Mouse (Mus musculus) midbrain, embryonic 12.5 days (tissue): ENCODE measurements around the gene Man2a2. TPM values are rescaled to one million over a fixed set of nuclear protein-coding genes. Genes with fewer than 3 reads are reported as not detected.

Experiments
- ATAC-seq: fragments of 200-750 bp; cut with Nextera tagmentation; 2 replicates; pipeline ENCODE4 v1.8.0; 2017; ENCODE audit warnings: low read depth, moderate TSS enrichment, moderate library complexity; ENCODE audit not compliant: low FRiP score
- H3K27ac ChIP-seq: fragments of 300-500 bp; sonication (generic); replicated peaks from 2 replicates; pipeline ENCODE4 v1.5.1; 2016; ENCODE audit warnings: mild to moderate bottlenecking
- H3K27me3 ChIP-seq: fragments of 300-500 bp; sonication (generic); 2 replicates; pipeline ENCODE4 v1.6.1; 2016; ENCODE audit warnings: mild to moderate bottlenecking
- H3K36me3 ChIP-seq: fragments of 300-500 bp; sonication (generic); 2 replicates; pipeline ENCODE4 v1.6.1; 2016
- H3K4me1 ChIP-seq: fragments of 300-500 bp; sonication (generic); 2 replicates; pipeline ENCODE4 v1.6.1; 2016
- H3K4me2 ChIP-seq: fragments of 300-500 bp; sonication (generic); replicated peaks from 2 replicates; pipeline ENCODE4 v1.6.1; 2016; ENCODE audit warnings: mild to moderate bottlenecking, moderate library complexity
- H3K4me3 ChIP-seq: fragments of 300-500 bp; sonication (generic); 2 replicates; pipeline ENCODE4 v1.5.1; 2016; ENCODE audit warnings: mild to moderate bottlenecking
- H3K9ac ChIP-seq: fragments of 300-500 bp; sonication (generic); replicated peaks from 2 replicates; pipeline ENCODE4 v1.6.1; 2016; ENCODE audit warnings: mild to moderate bottlenecking, moderate library complexity
- H3K9me3 ChIP-seq: fragments of 300-500 bp; sonication (generic); 2 replicates; pipeline ENCODE4 v1.6.1; 2016; ENCODE audit warnings: mild to moderate bottlenecking
- WGBS: fragments of 180-500 bp; shearing (Covaris S2); methylation state at CpG from one replicate; pipeline ENCODE4 v1.1.7; 2016; 5-methylcytosine and 5-hydroxymethylcytosine counted together
- polyA plus RNA-seq: library from polyadenylated mRNA; unstranded; fragments of >200 nt; fragmentation: Nextera tagmentation; extraction: Ambion mirVana; gene quantifications from 2 replicates; pipeline ENCODE4 v1.2.1, GENCODE M21; 2016

Man2a2 gene
- polyA plus RNA-seq, 1 experiment from 2014 or later, result 23.1 TPM

GRCm38 (mm10) chr7:80367232-80367631 lies 3.9 kb downstream of the Man2a2 start:
- Histone ChIP-seq H3K9ac (no peak overlapping the region), H3K4me1 (peaks cover 12% of the 10 kb centered on the region), H3K4me2 (no peak overlapping the region), H3K9me3 (no peaks in the 10 kb centered on the region), H3K27ac (no peak overlapping the region), H3K36me3 (peaks cover 64% of the 10 kb centered on the region), H3K4me3 (no peak overlapping the region), H3K27me3 (no peaks in the 10 kb centered on the region)
- WGBS, result 98% methylated on average over 7 of the region's 7 CpGs
- no peak for ATAC-seq

GRCm38 (mm10) chr7:80365759-80366158 lies 5.4 kb downstream of the Man2a2 start:
- peaks cover 79% of the 10 kb centered on the region for H3K36me3 ChIP-seq

GRCm38 (mm10) chr7:80360435-80360834 lies 10.7 kb downstream of the Man2a2 start:
- WGBS, result 79% methylated on average over 3 of the region's 3 CpGs
- no peak overlapping the region for H3K4me2 ChIP-seq
- H3K36me3 ChIP-seq, result peaks cover 94% of the 10 kb centered on the region
- no peaks in the 10 kb centered on the region for H3K27me3 ChIP-seq
- ATAC-seq, result no peak
- H3K9me3 ChIP-seq, result no peaks in the 10 kb centered on the region
- no peak overlapping the region for H3K9ac ChIP-seq
- H3K4me3 ChIP-seq, result no peak overlapping the region
- H3K27ac ChIP-seq, result no peak overlapping the region
- H3K4me1 ChIP-seq, result peaks cover 12% of the 10 kb centered on the region

More at GRCm38 (mm10) chr7:80365759-80366158, 5.4 kb downstream of the Man2a2 start:
- 98% methylated on average over 2 of the region's 2 CpGs for WGBS
- Histone ChIP-seq H3K4me2 (no peak overlapping the region), H3K27ac (no peak overlapping the region), H3K27me3 (no peaks in the 10 kb centered on the region), H3K9ac (no peak overlapping the region), H3K4me1 (peaks cover 12% of the 10 kb centered on the region), H3K9me3 (no peaks in the 10 kb centered on the region), H3K4me3 (no peak overlapping the region)
- ATAC-seq, result no peak

- Histone ChIP-seq H3K9ac (no peak overlapping the region), H3K27ac (no peak overlapping the region), H3K27me3 (no peaks in the 10 kb centered on the region), H3K4me1 (peaks cover 12% of the 10 kb centered on the region), H3K36me3 (peaks cover 86% of the 10 kb centered on the region), H3K9me3 (no peaks in the 10 kb centered on the region), H3K4me3 (no peak overlapping the region), H3K4me2 (no peak overlapping the region)
- 73% methylated on average over 4 of the region's 4 CpGs for WGBS
- ATAC-seq, result no peak
These were observed 13.1 kb downstream of the Man2a2 start for GRCm38 (mm10) chr7:80358039-80358438.

GRCm38 (mm10) chr7:80357156-80357555 lies 14.0 kb downstream of the Man2a2 start:
- peaks cover 12% of the 10 kb centered on the region for H3K4me1 ChIP-seq
- WGBS, result 24% methylated on average over 8 of the region's 8 CpGs
- H3K4me2 ChIP-seq, result no peak overlapping the region
- no peak overlapping the region for H3K4me3 ChIP-seq
- H3K9ac ChIP-seq, result peak overlapping the region; percentile 28; the same call in 1 of the 2 replicates
- no peaks in the 10 kb centered on the region for H3K27me3 ChIP-seq
- peak overlapping the region; percentile 68 for H3K27ac ChIP-seq
- peaks cover 86% of the 10 kb centered on the region for H3K36me3 ChIP-seq
- no peaks in the 10 kb centered on the region for H3K9me3 ChIP-seq
- no peak for ATAC-seq

- no peak overlapping the region for H3K4me2 ChIP-seq
- H3K27ac ChIP-seq, result peak overlapping the region; percentile 68; the same call in 1 of the 2 replicates
- H3K36me3 ChIP-seq, result peaks cover 84% of the 10 kb centered on the region
- H3K9ac ChIP-seq, result 0 out of 2 replicates have a peak overlapping the region, but pooled peaks have one; percentile 28
- 88% methylated on average over 13 of the region's 13 CpGs for WGBS
- no peak overlapping the region for H3K4me3 ChIP-seq
- H3K27me3 ChIP-seq, result no peaks in the 10 kb centered on the region
- H3K4me1 ChIP-seq, result peaks cover 12% of the 10 kb centered on the region
- H3K9me3 ChIP-seq, result no peaks in the 10 kb centered on the region
- ATAC-seq, result no peak
These were observed 14.8 kb downstream of the Man2a2 start for GRCm38 (mm10) chr7:80356351-80356750.

GRCm38 (mm10) chr7:80352920-80353319 lies 18.3 kb downstream of the Man2a2 start:
- H3K4me2 ChIP-seq, result no peak overlapping the region
- ATAC-seq, result no peak
- H3K36me3 ChIP-seq, result peaks cover 70% of the 10 kb centered on the region
- H3K4me3 ChIP-seq, result no peak overlapping the region
- H3K27me3 ChIP-seq, result no peaks in the 10 kb centered on the region
- 0 out of 2 replicates have a peak overlapping the region, but pooled peaks have one; percentile 13 for H3K9ac ChIP-seq
- 95% methylated on average over 8 of the region's 8 CpGs for WGBS
- H3K27ac ChIP-seq, result no peak overlapping the region
- H3K4me1 ChIP-seq, result peaks cover 12% of the 10 kb centered on the region
- no peaks in the 10 kb centered on the region for H3K9me3 ChIP-seq

- Histone ChIP-seq H3K9me3 (no peaks in the 10 kb centered on the region), H3K4me1 (no peaks in the 10 kb centered on the region), H3K4me2 (no peak overlapping the region), H3K27ac (no peak overlapping the region), H3K9ac (no peak overlapping the region), H3K27me3 (no peaks in the 10 kb centered on the region), H3K36me3 (peaks cover 50% of the 10 kb centered on the region), H3K4me3 (no peak overlapping the region)
- no peak for ATAC-seq
- WGBS, result 83% methylated on average over 2 of the region's 2 CpGs
These were observed 20.4 kb downstream of the Man2a2 start for GRCm38 (mm10) chr7:80350808-80351207.

GRCm38 (mm10) chr7:80347670-80348586 lies 23.2 kb downstream of the Man2a2 start:
- H3K9ac ChIP-seq, result no peak overlapping the region
- no peak for ATAC-seq
- peaks cover 7% of the 10 kb centered on the region for H3K4me1 ChIP-seq
- H3K4me3 ChIP-seq, result no peak overlapping the region
- no peaks in the 10 kb centered on the region for H3K27me3 ChIP-seq
- H3K27ac ChIP-seq, result peak overlapping the region; percentile 46; the same call in 1 of the 2 replicates
- H3K4me2 ChIP-seq, result no peak overlapping the region
- peaks cover 33% of the 10 kb centered on the region for H3K36me3 ChIP-seq
- no peaks in the 10 kb centered on the region for H3K9me3 ChIP-seq
- WGBS, result 74% methylated on average over 13 of the region's 13 CpGs

- no peak for ATAC-seq
These were observed 24.3 kb downstream of the Man2a2 start for GRCm38 (mm10) chr7:80346830-80347229.

GRCm38 (mm10) chr7:80346173-80346572 lies 25.0 kb downstream of the Man2a2 start:
- WGBS, result 94% methylated on average over 9 of the region's 9 CpGs
- Histone ChIP-seq H3K9ac (no peak overlapping the region), H3K9me3 (no peaks in the 10 kb centered on the region), H3K4me1 (peaks cover 24% of the 10 kb centered on the region), H3K4me2 (no peak overlapping the region), H3K27me3 (no peaks in the 10 kb centered on the region), H3K36me3 (peaks cover 18% of the 10 kb centered on the region), H3K4me3 (no peak overlapping the region), H3K27ac (no peak overlapping the region)
- ATAC-seq, result no peak

More at GRCm38 (mm10) chr7:80346830-80347229, 24.3 kb downstream of the Man2a2 start:
- WGBS, result 95% methylated on average over 5 of the region's 5 CpGs
- Histone ChIP-seq H3K36me3 (peaks cover 23% of the 10 kb centered on the region), H3K4me2 (no peak overlapping the region), H3K4me3 (no peak overlapping the region), H3K9ac (no peak overlapping the region), H3K27me3 (no peaks in the 10 kb centered on the region), H3K27ac (no peak overlapping the region), H3K9me3 (no peaks in the 10 kb centered on the region), H3K4me1 (peaks cover 17% of the 10 kb centered on the region)

GRCm38 (mm10) chr7:80343270-80344018 lies 27.7 kb downstream of the Man2a2 start:
- Histone ChIP-seq H3K36me3 (peaks cover 3% of the 10 kb centered on the region; the same call in 1 of the 2 replicates), H3K9me3 (no peaks in the 10 kb centered on the region), H3K9ac (peak overlapping the region; percentile 80), H3K27me3 (no peaks in the 10 kb centered on the region), H3K4me2 (peak overlapping the region; percentile 81), H3K4me3 (peak overlapping the region; percentile 60), H3K4me1 (peaks cover 44% of the 10 kb centered on the region), H3K27ac (peak overlapping the region; percentile 75)
- no peak for ATAC-seq
- 28% methylated on average over 19 of the region's 19 CpGs for WGBS
